Mouse (Mus musculus) WW6 (cell line): ENCODE results near the gene Prpf31.
"Not testable (repeated sequence)": the region's sequence is repeated elsewhere in the genome, so short reads cannot be mapped to it uniquely, and the experiment has no call there.

ENCODE experiments used
- DNase-seq: peaks from one replicate; pipeline ENCODE4 v3.0.0-alpha.2; 2013; ENCODE audit warnings: low read depth, low spot score

Gene Prpf31

DNA sequence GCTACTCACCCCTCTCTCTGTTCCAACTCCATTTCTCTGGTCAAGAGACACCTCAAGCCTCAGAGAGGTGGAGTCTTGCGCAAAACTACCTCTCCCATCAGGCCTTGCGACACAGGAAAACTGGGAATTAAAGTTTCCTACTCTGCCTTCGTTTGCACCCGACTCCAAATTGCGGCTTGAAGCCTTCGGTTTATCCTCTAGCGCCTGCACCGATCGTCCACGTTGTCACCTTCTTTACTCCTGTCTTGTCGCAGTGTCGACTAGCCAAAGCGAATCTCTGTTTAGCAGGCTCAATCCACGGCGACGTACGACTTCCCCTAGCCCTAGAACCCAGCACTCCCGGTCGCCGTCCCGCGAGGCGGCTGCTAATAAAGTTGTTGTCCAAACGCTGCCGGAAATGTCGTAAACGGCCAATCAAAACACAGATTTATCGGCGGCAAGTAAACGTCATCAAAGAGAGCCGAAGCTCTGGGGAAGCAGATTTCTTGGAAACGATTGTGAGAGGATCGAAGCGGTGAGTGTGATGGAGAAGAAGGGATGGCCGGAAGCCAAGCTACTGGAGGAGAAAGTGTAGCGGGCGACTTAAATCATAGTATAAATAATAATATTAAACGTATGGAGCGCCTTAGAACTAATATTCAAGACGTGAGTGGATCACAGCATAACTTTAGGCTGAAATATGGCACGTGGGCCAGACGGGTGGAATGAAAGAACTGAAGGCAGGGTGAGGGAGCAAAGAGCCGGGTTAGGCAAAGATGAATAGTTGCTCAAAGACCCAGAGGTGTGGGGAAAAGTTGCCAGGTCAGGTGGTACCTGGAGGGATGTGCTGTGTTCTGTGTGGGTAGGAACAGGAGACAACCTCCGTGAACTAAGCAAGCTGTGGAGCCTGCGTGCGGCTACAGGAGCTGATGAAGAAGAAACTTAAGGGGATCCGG is at the start of gene Prpf31, which contains the start of gene Tfpt:
Prpf31 (plus strand) TSS at position 443 of the 935 bp plus-strand sequence.
Tfpt (minus strand) TSS at position 387 of the 935 bp plus-strand sequence.
- DNase-seq, result peak; percentile 88

DNA sequence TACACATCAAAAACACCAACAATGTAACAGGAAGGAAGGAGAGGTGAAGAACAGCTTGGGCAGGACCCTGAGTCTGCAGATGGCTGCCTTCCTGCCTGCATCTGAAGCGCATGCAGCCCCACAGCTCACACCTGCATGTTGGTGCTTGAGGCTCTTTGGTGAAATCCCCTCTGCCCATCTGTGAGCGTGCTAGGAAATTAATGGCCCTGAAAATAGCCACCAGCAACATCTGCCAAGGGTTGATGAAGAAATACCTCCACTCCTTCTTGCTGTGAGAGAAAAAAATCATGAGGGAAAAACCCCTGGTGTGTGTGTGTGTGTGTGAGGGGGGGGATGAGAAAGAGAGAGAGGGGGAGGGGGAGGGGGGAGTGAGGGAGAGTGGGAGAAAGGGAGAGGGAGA is 49.8 kb upstream of the Prpf31 start:
- DNase-seq, result no peak

GRCm38 (mm10) chr7:3585763-3586162 is 44.0 kb upstream of the Prpf31 start:
- DNase-seq, result no peak

DNA sequence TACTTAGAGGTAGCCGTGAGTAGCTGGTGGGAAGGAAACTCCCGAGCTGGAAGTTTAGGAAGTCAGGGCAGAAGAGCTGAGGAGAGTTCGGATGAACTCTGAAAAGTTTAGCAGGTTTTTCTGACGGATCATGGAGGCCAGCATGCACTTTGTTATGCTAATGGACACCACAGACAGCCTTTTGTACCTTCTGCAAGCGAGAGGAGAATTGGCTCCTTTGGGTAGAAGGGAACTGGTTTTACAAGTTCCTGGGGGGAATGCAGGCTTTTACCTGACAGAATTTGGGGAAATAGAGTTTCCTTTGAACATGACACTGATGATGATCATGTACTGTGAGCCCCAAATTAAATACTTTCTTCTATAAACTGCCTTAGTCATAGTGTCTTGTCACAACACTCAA is 43.5 kb upstream of the Prpf31 start:
- DNase-seq, result no peak

- DNase-seq, result no peak
Measured at GRCm38 (mm10) chr7:3587292-3587691, 42.5 kb upstream of the Prpf31 start.

DNA sequence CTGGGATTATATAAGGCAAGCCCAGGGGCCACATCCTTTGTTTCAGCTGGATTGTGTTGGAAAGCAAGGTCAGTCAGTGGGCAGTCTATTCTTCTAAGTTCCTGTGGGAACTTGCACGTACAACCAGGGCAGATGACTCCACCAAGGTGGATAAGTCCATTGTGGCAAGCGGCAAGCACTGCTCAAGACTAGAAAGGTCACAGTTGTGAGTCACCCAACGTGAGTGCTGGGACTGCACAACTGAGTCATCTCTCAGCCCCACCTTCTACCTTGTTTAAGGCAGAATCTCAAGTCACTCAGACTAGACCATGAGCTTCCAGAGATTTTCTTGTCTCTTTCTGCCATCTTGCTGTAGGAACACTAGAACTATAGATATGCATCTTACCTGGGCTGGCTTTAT is 39.2 kb upstream of the Prpf31 start:
- no peak for DNase-seq

DNA sequence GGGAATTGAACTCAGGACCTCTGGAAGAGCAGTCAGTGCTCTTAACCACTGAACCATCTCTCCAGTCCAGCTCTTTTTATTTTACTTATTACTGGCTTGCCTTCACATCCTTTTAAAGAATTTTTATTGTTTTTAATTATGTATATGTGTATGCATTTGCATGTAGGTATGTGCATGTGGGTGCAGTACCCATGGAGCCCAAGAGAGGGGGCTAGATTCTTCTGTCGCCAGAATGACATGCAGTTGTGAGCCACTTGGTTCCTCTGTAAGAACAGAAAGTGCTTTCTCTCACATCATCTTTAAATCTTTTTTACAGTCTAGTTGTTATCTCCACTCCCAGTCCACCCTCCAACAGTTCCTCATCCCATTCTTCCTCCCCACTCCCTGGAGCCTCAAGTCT is 38.3 kb upstream of the Prpf31 start:
- no peak for DNase-seq

- no peak for DNase-seq
Measured at GRCm38 (mm10) chr7:3593855-3594254, 35.9 kb upstream of the Prpf31 start.

DNA sequence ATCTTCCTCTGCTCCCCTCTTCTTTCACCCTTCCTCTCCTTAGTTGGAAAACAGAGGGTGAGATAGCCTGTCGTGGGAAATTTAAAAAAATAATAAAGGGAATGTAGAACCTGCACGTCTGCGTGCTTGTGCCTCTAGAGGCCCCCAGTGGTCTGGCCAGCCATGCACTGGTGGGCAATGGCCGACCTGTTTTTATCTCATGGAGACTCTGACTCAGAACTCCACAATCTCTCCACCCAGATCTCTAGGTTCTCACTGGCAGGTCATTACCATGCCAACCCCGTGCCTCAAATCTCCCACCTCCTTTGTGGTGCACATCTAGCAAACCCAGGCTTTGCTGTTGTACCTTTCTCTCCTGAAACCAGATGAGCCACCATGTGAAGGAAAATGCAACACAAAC is 35.1 kb upstream of the Prpf31 start:
- DNase-seq, result no peak

DNA sequence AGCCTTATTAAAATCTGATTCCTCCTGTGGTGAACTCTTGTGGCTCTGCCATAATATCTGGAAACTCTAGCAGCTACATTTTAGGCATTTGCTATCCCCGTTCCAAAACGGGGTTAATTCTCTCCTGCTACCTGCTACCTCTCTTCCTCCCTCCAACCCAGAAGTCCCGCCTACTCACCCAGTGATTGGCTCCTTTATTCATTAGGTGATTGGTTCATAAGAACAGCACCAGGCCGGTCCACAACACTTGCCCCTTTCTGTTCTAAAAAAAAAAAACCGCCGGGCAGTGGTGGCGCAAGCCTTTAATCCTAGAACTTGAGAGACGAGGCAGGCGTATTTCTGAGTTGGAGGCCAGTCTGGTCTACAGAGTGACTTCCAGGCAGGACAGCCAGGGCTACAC is 34.6 kb upstream of the Prpf31 start:
- no peak for DNase-seq

GRCm38 (mm10) chr7:3597755-3598154 is 32.0 kb upstream of the Prpf31 start:
- not testable (repeated sequence) for DNase-seq

GRCm38 (mm10) chr7:3601119-3601518 is 28.7 kb upstream of the Prpf31 start:
- DNase-seq, result peak; percentile 67

- peak; percentile 67 for DNase-seq
Measured at GRCm38 (mm10) chr7:3606798-3607197, 23.0 kb upstream of the Prpf31 start.

GRCm38 (mm10) chr7:3607391-3607790 is 22.4 kb upstream of the Prpf31 start:
- DNase-seq, result no peak

DNA sequence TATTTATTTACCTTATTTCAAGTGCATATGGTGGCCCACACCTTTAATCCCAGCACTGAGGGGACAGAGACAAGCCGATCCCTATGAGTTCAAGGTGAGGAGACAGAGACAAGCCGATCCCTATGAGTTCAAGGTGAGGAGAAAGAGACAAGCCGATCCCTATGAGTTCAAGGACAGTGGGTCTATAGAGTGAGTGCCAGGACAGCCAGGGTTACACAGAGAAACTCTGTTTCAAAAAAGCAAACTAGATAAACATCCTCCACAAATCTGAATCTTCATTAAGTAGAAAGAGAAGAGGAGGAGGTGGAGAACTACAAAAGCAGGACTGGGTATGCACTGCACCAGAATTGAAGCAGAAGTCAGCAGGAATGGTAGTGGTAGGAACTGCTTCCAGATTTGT is 21.1 kb upstream of the Prpf31 start:
- no peak for DNase-seq

GRCm38 (mm10) chr7:3609082-3609481 is 20.7 kb upstream of the Prpf31 start:
- no peak for DNase-seq

- no peak for DNase-seq
Measured at GRCm38 (mm10) chr7:3610437-3610836, 19.3 kb upstream of the Prpf31 start.

DNA sequence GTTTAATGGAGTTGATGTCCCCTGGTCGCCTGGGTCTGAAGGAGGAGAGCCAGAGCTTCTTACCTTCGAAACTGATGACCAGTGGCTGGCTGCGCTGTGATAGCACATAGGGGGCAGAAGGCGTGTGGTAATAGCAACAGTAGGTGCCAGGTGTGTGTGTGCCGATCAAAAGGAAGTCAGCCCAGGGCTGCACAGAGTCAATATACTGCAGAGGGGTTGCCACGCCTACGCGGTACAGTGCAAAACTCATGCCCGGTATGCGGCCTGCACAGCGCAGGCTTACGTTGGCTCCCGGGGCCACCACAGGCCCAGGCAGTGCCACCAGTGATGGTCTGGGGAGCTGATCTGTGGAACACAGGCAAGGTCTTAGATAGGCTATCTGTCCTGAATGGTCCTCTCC is 18.8 kb upstream of the Prpf31 start:
- no peak for DNase-seq

- DNase-seq, result no peak
Measured at GRCm38 (mm10) chr7:3614021-3614420, 15.8 kb upstream of the Prpf31 start.

DNA sequence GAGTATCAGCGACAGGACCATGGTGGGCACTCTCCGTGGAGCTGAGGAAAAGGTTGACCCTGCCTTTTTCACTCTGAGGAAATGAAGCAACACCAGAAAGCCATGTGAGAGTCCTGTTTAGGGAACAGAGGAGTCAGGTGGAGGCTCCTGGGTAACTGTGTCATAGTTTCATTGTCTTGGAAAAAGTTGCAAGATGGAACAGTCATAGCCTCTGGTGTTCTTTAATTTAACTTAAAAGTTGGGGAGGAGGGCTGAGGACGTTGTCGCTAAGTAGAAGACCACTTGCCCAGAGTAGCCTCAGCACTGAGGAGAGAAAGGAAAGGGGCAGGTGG is 13.8 kb upstream of the Prpf31 start, which contains the start of gene Oscar:
Oscar (minus strand) TSS at position 101 of the 332 bp plus-strand sequence.
- no peak for DNase-seq

GRCm38 (mm10) chr7:3616389-3617241 is 13.2 kb upstream of the Prpf31 start:
- no peak for DNase-seq

- peak; percentile 86 for DNase-seq
Measured at GRCm38 (mm10) chr7:3617242-3617995, 12.4 kb upstream of the Prpf31 start, which contains the start of gene Ndufa3. TSS of gene Ndufa3 (plus strand) at chr7:3617373.
